Mouse (Mus musculus) liver, adult 2 months (tissue): ENCODE results near the gene Tubgcp4.

Source experiments
- CTCF ChIP-seq: fragments of 200-500 bp; IDR thresholded peaks from 2 replicates; pipeline ENCODE4 v1.5.1; 2011; ENCODE audit warnings: low read depth, low read length, control low read depth
- POLR2A ChIP-seq: fragments of 200-500 bp; IDR thresholded peaks from 2 replicates; pipeline ENCODE4 v1.6.1; 2011; ENCODE audit warnings: low read length, control low read depth; ENCODE audit not compliant: insufficient read depth; ENCODE audit errors: extremely low read depth

DNA sequence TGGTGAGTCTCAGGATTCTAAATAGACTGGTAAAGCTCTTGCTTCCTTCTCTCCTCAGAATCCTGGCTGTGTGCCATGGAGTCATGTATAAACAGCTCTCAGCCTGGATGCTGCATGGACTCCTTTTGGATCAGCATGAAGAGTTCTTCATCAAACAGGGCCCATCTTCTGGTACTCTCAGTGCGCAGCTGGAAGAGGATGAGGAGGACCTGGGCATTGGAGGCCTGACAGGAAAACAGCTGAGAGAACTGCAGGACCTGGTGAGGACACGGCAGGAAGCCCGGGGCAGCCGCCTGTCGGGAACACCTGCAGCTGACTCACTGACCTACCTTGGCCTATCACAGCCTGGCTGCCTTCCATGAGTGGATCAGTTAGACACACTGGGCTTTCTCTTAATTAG lies 13.0 kb downstream of the Tubgcp4 start:
- TF ChIP-seq POLR2A: no peak
- no peak for TF ChIP-seq CTCF
